Mouse (Mus musculus) midbrain, embryonic 11.5 days (tissue): ENCODE measurements at regions not wholly inside any gene's neighbourhood (a gene's known extent, or its start where the extent isn't known, plus 50 kb on each side); places are given as distances from the start of the nearest gene placed in this dataset.

ENCODE experiments used
- ATAC-seq: fragments of 200-750 bp; cut with Nextera tagmentation; 2 replicates; pipeline ENCODE4 v1.8.0; 2017; ENCODE audit warnings: moderate TSS enrichment, moderate library complexity; ENCODE audit not compliant: low FRiP score
- DNase-seq: peaks from one replicate; pipeline ENCODE4 v3.0.0; 2015; ENCODE audit warnings: low spot score; ENCODE audit errors: missing footprints
- H3K27ac ChIP-seq: fragments of 300-500 bp; sonication (generic); 2 replicates; pipeline ENCODE4 v1.5.1; 2014; ENCODE audit warnings: low read depth, low read length
- H3K27me3 ChIP-seq: fragments of 300-500 bp; sonication (generic); 2 replicates; pipeline ENCODE4 v1.6.1; 2014; ENCODE audit warnings: mild to moderate bottlenecking, low read length, moderate library complexity, mixed read lengths; ENCODE audit not compliant: control insufficient read depth, insufficient read depth
- H3K36me3 ChIP-seq: fragments of 300-500 bp; sonication (generic); 2 replicates; pipeline ENCODE4 v1.6.1; 2014; ENCODE audit warnings: mild to moderate bottlenecking, low read length, moderate library complexity, mixed read lengths; ENCODE audit not compliant: control insufficient read depth, insufficient read depth
- H3K4me1 ChIP-seq: fragments of 300-500 bp; sonication (generic); 2 replicates; pipeline ENCODE4 v1.6.1; 2014; ENCODE audit warnings: low read length; ENCODE audit not compliant: control insufficient read depth, insufficient read depth
- H3K4me2 ChIP-seq: fragments of 300-500 bp; sonication (generic); 2 replicates; pipeline ENCODE4 v1.6.1; 2014; ENCODE audit warnings: mild to moderate bottlenecking, moderate library complexity
- H3K4me3 ChIP-seq: fragments of 300-500 bp; sonication (generic); 2 replicates; pipeline ENCODE4 v1.5.1; 2014; ENCODE audit warnings: low read depth, low read length
- H3K9ac ChIP-seq: fragments of 300-500 bp; sonication (generic); 2 replicates; pipeline ENCODE4 v1.6.1; 2014; ENCODE audit warnings: low read length
- H3K9me3 ChIP-seq: fragments of 300-500 bp; sonication (generic); 2 replicates; pipeline ENCODE4 v1.6.1; 2016; ENCODE audit warnings: low read length; ENCODE audit not compliant: control insufficient read depth
- WGBS: fragments of 180-500 bp; shearing (Covaris S2); extraction: QIAGEN DNeasy Blood & Tissue Kit; methylation state at CpG from one replicate; pipeline ENCODE4 v1.1.7; 2014; 5-methylcytosine and 5-hydroxymethylcytosine counted together

DNA sequence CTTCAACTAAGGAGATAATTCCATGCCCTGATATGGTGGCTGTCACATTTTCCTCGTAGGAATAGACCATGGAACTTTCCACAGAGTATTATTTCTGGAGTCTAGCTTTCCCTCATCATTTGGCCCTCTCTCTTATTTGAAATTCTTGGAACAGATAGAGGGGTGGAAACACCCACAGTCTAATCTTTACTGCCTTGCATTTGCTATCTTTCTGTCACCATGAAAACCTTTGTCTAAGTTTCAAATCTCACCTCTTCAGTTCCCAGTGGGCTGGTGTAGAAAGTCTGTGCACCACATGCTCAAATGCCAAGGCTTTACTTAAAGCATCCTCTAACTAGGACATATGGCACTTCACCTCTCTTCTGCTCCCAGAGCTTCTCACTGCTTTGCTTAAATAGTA is 187.3 kb upstream of the Cdh9 start:
- H3K27me3 ChIP-seq = no peaks in the 10 kb centered on the region
- H3K9me3 ChIP-seq = no peaks in the 10 kb centered on the region
- 72% methylated on average over 1 of the region's 1 CpGs for WGBS
- no peak overlapping the region for H3K4me2 ChIP-seq
- no peak overlapping the region for H3K9ac ChIP-seq
- H3K4me3 ChIP-seq = no peak overlapping the region
- ATAC-seq = no peak
- no peak overlapping the region for H3K27ac ChIP-seq
- no peaks in the 10 kb centered on the region for H3K4me1 ChIP-seq
- no peak for DNase-seq
- H3K36me3 ChIP-seq = no peaks in the 10 kb centered on the region

DNA sequence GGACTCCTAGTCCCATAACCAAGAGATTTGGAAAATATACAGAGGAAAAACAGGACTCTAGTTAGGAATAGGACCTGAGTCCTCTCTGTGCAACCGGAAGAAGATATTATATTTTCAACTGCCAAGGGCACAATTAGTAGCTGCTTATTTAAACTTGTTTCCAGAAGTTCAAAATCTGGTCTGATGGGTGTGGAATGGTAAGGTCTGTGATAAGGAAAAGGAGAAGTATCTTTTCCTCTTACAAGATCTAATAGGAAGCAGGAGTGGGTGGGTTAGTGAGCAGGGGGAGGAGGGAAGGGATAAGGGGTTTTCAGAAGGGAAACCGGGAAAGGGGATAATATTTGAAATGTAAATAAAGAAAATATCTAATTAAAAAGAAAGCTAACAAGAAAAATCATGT is 173.4 kb upstream of the Cdh9 start:
- DNase-seq (no peak), ATAC-seq (no peak)
- Histone ChIP-seq H3K4me3 (no peak overlapping the region), H3K36me3 (no peaks in the 10 kb centered on the region), H3K27me3 (no peaks in the 10 kb centered on the region), H3K4me1 (no peaks in the 10 kb centered on the region), H3K9ac (no peak overlapping the region), H3K9me3 (no peaks in the 10 kb centered on the region), H3K27ac (no peak overlapping the region), H3K4me2 (no peak overlapping the region)
- 80% methylated on average over 2 of the region's 2 CpGs for WGBS

DNA sequence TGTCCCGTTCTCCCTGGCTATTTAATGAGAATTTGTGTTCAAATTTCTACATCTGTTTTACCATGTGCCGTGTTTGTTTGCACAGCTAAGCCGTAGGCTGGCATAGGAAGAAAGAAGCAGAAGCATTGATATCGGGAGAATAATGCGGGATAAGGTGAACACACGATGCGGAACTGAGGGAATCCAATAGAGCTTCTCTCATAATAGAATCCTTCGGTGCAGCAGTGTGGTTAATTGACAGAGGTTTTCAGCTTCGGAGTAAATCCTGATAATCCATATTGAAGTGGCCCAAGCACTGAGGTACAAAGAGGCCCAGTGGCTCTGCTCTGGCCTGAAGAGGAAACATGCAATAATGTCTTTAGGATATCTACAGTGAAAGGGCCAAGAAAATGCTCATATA is 172.2 kb upstream of the Cdh9 start:
- H3K27ac ChIP-seq = no peak overlapping the region
- H3K27me3 ChIP-seq = no peaks in the 10 kb centered on the region
- WGBS = 20% methylated on average over 9 of the region's 9 CpGs
- H3K9me3 ChIP-seq = no peaks in the 10 kb centered on the region
- no peak overlapping the region for H3K4me3 ChIP-seq
- no peak overlapping the region for H3K9ac ChIP-seq
- DNase-seq (peak; percentile 85), ATAC-seq (peak; percentile 61; the same call in 1 of the 2 replicates)
- H3K4me2 ChIP-seq = no peak overlapping the region
- H3K36me3 ChIP-seq = no peaks in the 10 kb centered on the region
- H3K4me1 ChIP-seq = no peaks in the 10 kb centered on the region

DNA sequence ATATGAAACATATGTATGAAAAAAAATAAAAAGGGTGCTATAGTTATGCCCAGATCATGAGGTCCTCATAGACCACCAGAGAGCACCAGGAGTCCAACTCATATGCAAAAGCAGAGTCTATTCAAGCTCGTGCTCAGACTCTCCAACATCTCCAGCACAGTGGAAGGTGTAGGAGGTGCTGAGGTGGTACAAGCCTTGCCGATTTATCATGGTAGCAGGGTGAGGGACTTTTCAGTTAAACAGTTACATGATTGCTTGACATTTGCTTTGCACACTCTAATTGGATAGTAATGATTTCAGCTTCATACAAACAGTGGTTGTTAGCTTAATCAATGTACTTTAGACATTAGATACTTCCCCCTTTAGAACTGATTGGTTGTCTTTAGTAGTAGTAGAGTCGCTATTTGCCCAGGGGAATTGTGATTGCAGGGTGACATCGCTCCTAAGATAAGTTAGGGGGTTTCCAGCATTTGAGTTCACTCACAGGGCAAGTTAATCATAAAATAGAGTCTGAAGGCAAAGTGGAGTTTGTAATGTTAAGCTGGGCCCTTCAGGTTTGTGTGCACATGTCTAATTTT is 162.3 kb upstream of the Cdh9 start:
- no peak for ATAC-seq
- Histone ChIP-seq H3K27ac (no peak overlapping the region), H3K4me2 (no peak overlapping the region), H3K4me1 (no peaks in the 10 kb centered on the region), H3K36me3 (no peaks in the 10 kb centered on the region), H3K9ac (no peak overlapping the region), H3K4me3 (no peak overlapping the region), H3K27me3 (no peaks in the 10 kb centered on the region), H3K9me3 (no peaks in the 10 kb centered on the region)
- WGBS = 80% methylated on average over 4 of the region's 4 CpGs
- no peak for DNase-seq

- H3K4me1 ChIP-seq = no peaks in the 10 kb centered on the region
- H3K4me2 ChIP-seq = no peak overlapping the region
- no peaks in the 10 kb centered on the region for H3K36me3 ChIP-seq
- H3K9ac ChIP-seq = no peak overlapping the region
- H3K9me3 ChIP-seq = no peaks in the 10 kb centered on the region
- DNase-seq (no peak), ATAC-seq (no peak)
- no peak overlapping the region for H3K27ac ChIP-seq
- no peak overlapping the region for H3K4me3 ChIP-seq
- no peaks in the 10 kb centered on the region for H3K27me3 ChIP-seq
Observed at GRCm38 (mm10) chr15:16566799-16567198, 161.8 kb upstream of the Cdh9 start.

- Histone ChIP-seq H3K36me3 (no peaks in the 10 kb centered on the region), H3K4me2 (no peak overlapping the region), H3K9me3 (no peaks in the 10 kb centered on the region), H3K4me3 (no peak overlapping the region), H3K27ac (no peak overlapping the region), H3K9ac (no peak overlapping the region), H3K27me3 (no peaks in the 10 kb centered on the region), H3K4me1 (no peaks in the 10 kb centered on the region)
- DNase-seq (no peak), ATAC-seq (no peak)
- WGBS = 84% methylated on average over 5 of the region's 5 CpGs
Observed at GRCm38 (mm10) chr15:16616812-16617211, 111.7 kb upstream of the Cdh9 start.

DNA sequence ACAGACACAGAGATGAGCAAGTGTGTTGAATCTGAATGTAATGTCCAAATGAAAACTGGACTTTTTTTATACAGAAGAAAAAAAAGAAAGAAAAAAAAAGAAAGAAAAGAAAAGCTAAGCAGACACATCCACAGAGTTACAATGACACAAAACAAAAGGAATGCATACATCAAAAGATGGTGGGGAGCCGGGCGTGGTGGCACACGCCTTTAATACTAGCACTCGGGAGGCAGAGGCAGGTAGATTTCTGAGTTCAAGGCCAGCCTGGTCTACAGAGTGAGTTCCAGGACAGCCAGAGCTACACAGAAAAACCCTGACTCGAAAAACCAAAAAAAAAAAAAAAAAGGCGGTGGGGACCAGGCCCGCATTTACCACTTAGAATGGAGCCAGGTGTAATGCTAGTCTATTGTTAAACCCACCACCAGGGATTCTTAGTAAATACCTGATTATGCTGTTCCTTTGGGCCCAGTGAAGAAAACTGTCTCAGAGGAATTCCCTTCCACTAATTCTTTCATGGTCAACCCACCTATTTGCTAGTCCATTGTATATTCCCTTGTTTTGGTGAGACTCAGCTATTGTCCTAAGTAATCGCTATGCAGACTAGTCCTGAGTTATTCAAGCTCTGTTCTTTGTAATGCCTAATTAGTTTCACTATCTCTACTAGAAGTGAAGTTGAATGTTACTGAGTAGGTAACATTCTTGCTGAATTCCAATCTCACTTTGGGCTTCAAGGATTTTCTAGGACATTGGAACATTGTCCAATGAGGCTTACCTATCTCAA is 99.0 kb upstream of the Cdh9 start:
- no peak overlapping the region for H3K9ac ChIP-seq
- WGBS = 95% methylated on average over 8 of the region's 8 CpGs
- no peak for ATAC-seq
- H3K4me1 ChIP-seq = no peaks in the 10 kb centered on the region
- no peak overlapping the region for H3K4me3 ChIP-seq
- H3K9me3 ChIP-seq = no peaks in the 10 kb centered on the region
- no peaks in the 10 kb centered on the region for H3K36me3 ChIP-seq
- no peak overlapping the region for H3K4me2 ChIP-seq
- no peak overlapping the region for H3K27ac ChIP-seq
- H3K27me3 ChIP-seq = no peaks in the 10 kb centered on the region
- DNase-seq = no peak

DNA sequence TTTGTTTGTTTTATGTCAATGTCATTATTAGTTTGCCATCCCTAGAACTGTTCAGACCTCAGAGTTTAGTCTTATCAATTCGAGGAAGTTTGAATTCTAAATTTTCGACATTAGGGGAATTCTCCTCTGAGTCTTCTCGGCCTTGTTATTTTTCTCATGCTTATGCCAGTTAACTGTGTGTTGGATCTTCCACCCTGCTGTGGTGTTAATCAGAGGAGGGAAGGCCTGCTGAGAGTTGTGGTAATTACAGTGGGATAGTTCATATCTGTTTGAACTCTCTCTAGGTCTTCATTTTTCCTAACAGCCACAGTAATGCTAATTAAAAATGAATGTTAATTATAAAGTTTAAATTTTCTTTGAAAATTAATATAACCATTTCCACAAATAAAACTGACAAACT is 88.9 kb upstream of the Cdh9 start:
- Histone ChIP-seq H3K27me3 (no peaks in the 10 kb centered on the region), H3K4me3 (no peak overlapping the region), H3K9ac (no peak overlapping the region), H3K27ac (no peak overlapping the region), H3K36me3 (no peaks in the 10 kb centered on the region), H3K4me1 (no peaks in the 10 kb centered on the region), H3K4me2 (no peak overlapping the region), H3K9me3 (no peaks in the 10 kb centered on the region)
- DNase-seq (no peak), ATAC-seq (no peak)
- 58% methylated on average over 3 of the region's 3 CpGs for WGBS

GRCm38 (mm10) chr15:16652934-16653669 is 75.5 kb upstream of the Cdh9 start:
- H3K9ac ChIP-seq = no peak overlapping the region
- H3K9me3 ChIP-seq = no peaks in the 10 kb centered on the region
- no peaks in the 10 kb centered on the region for H3K4me1 ChIP-seq
- no peak overlapping the region for H3K4me3 ChIP-seq
- no peak overlapping the region for H3K4me2 ChIP-seq
- H3K36me3 ChIP-seq = no peaks in the 10 kb centered on the region
- no peak overlapping the region for H3K27ac ChIP-seq
- ATAC-seq (no peak), DNase-seq (no peak)
- 77% methylated on average over 3 of the region's 3 CpGs for WGBS
- no peaks in the 10 kb centered on the region for H3K27me3 ChIP-seq
